Mouse (Mus musculus): ENCODE measurements around the gene Ncln.

DNA sequence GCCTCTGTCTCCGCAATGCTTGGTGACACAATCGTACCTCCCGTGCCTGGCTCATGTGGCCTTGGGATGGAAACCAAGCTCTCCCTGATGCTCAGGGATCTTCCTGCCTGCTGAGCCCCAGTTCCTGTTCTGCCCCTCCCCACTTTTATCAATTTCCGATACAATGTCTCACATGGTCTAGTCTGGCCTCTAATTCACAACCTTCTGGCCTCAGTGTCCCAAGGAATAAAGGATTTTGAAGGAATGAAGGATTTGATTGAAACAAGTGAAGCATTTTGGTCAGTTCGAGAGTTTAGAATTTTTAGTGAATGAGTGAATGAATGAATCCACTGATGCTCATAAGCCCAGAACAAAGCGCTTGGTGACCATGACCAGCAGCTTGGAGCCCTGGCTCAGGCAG is 26.9 kb upstream of the Ncln start:
- TF ChIP-seq CTCF (IDR thresholded peaks at IDR 0.05; ENCODE audit: insufficient read depth, low read length) = no peak
- no peak for TF ChIP-seq POLR2A (IDR thresholded peaks at IDR 0.05; ENCODE audit: borderline replicate concordance, extremely low read depth, low read depth, low read length)

Measured in lung, adult 2 months (tissue).